10 mouse cellular contexts compared by ENCODE assay signal in genomic region chr6:5177967-5178891, GRCm38 (mm10). TPM values are rescaled to one million over a fixed set of nuclear protein-coding genes. Genes with fewer than 3 reads are reported as not detected.
DNase-seq lines count a peak whose midpoint lies in the region; ATAC-seq and TF ChIP-seq lines count a peak whose summit lies in the region.
"Had no signal": no experiment of that assay in that cellular context is flagged by ENCODE, and none has a peak within 500 bp of the region (broad histone marks: within the 10 kb centered on the region; RNA-seq: fewer than 3 reads in every experiment).

No protein-coding gene starts in this region.

- 60% methylated on average over 19 of the region's 19 CpGs for WGBS in heart, postnatal 0 days
- WGBS in heart, embryonic 10.5 days = 61% methylated on average over 19 of the region's 19 CpGs
- WGBS in forebrain, embryonic 11.5 days = 52% methylated on average over 19 of the region's 19 CpGs
- WGBS in midbrain, embryonic 10.5 days = 59% methylated on average over 19 of the region's 19 CpGs

- peak overlapping the region; percentile 30 for H3K4me2 ChIP-seq in heart, postnatal 0 days (ENCODE audit: low read depth, low read length)
- peak overlapping the region; percentile 15; the same call in 1 of the 2 replicates for H3K4me2 ChIP-seq in forebrain, embryonic 11.5 days (ENCODE audit: low read depth, low read length, severe bottlenecking)

- DNase-seq in heart, postnatal 0 days (ENCODE audit: low spot score) = no peak
- no peak for DNase-seq in heart, embryonic 10.5 days (ENCODE audit: low spot score)
- peak; percentile 35 for DNase-seq in Patski (ENCODE audit: low read depth, low spot score)
- DNase-seq in forebrain, embryonic 11.5 days (ENCODE audit: low spot score) = no peak
- DNase-seq in midbrain, embryonic 10.5 days (ENCODE audit: low spot score) = peak; percentile 18
- no peak for DNase-seq in thymus, postnatal 36 days
- DNase-seq: spleen, adult 18-20 months had no signal

- no peak for ATAC-seq in heart, postnatal 0 days (ENCODE audit: insufficient read depth, low read depth)
- ATAC-seq in Patski = peak; percentile 69
- ATAC-seq in forebrain, embryonic 11.5 days (replicated peaks; ENCODE audit: low FRiP score) = peak; percentile 63; the same call in 1 of the 2 replicates
- no peak for ATAC-seq in activated CD4-positive, CD25-positive, alpha-beta regulatory T cell, adult 4 months
- no peak for ATAC-seq in cerebellum, adult (ENCODE audit: insufficient number of reproducible peaks, low FRiP score, low TSS enrichment)

- POLR2A ChIA-PET in Patski (lab: Charles Lee) = no interaction called here

- no peak for TF ChIP-seq CTCF in heart, postnatal 0 days (IDR thresholded peaks at IDR 0.05; ENCODE audit: low read depth)
- TF ChIP-seq CTCF in Patski (IDR thresholded peaks at IDR 0.05) = no peak

- H3K9ac ChIP-seq in heart, postnatal 0 days (replicated peaks; ENCODE audit: low read depth, low read length) = no peak overlapping the region
- H3K9ac ChIP-seq in forebrain, embryonic 11.5 days (ENCODE audit: low read length) = 0 out of 2 replicates have a peak overlapping the region, but pooled peaks have one; percentile 7

- CTCF ChIA-PET in Patski (lab: Charles Lee) = interaction anchor here (0.8 to 1.9 kb wide), 3 partner anchors 15 to 27 kb away, joined by 3 to 5 read pairs (median 4); no protein-coding TSS in a partner anchor

- in situ Hi-C loops in Patski (cut with MboI; ENCODE audit: low pct_unique_long_range_greater_than_20kb) = no loop called here

- no peak for TF ChIP-seq EP300 in heart, postnatal 0 days (IDR thresholded peaks at IDR 0.05; ENCODE audit: low read depth)

- no peaks in the 10 kb centered on the region for H3K36me3 ChIP-seq in heart, postnatal 0 days (replicated peaks; ENCODE audit: control insufficient read depth, insufficient read depth, low read length)
- no peaks in the 10 kb centered on the region for H3K36me3 ChIP-seq in heart, embryonic 10.5 days
- H3K36me3 ChIP-seq in forebrain, embryonic 11.5 days (ENCODE audit: control insufficient read depth, insufficient read depth, low read length) = no peaks in the 10 kb centered on the region
- no peaks in the 10 kb centered on the region for H3K36me3 ChIP-seq in midbrain, embryonic 10.5 days
- H3K36me3 ChIP-seq: G1E had no signal

- peak overlapping the region; percentile 1; the same call in 1 of the 2 replicates for H3K4me3 ChIP-seq in heart, postnatal 0 days (ENCODE audit: low read depth, low read length)
- H3K4me3 ChIP-seq in heart, embryonic 10.5 days = no peak overlapping the region
- no peak overlapping the region for H3K4me3 ChIP-seq in forebrain, embryonic 11.5 days (ENCODE audit: low read depth, low read length)
- peak overlapping the region; percentile 32 for H3K4me3 ChIP-seq in midbrain, embryonic 10.5 days

- H3K27me3 ChIP-seq in heart, postnatal 0 days (ENCODE audit: control insufficient read depth, insufficient read depth, low read length) = no peaks in the 10 kb centered on the region
- H3K27me3 ChIP-seq in heart, embryonic 10.5 days (ENCODE audit: insufficient read depth, poor library complexity, severe bottlenecking) = no peaks in the 10 kb centered on the region
- no peaks in the 10 kb centered on the region for H3K27me3 ChIP-seq in Patski
- no peaks in the 10 kb centered on the region for H3K27me3 ChIP-seq in forebrain, embryonic 11.5 days (ENCODE audit: control insufficient read depth, insufficient read depth, low read length)
- no peaks in the 10 kb centered on the region for H3K27me3 ChIP-seq in midbrain, embryonic 10.5 days (ENCODE audit: low read depth, poor library complexity, severe bottlenecking)

- no peaks in the 10 kb centered on the region for H3K9me3 ChIP-seq in heart, postnatal 0 days (replicated peaks; ENCODE audit: control insufficient read depth, low read length)
- H3K9me3 ChIP-seq in heart, embryonic 10.5 days = no peaks in the 10 kb centered on the region
- no peaks in the 10 kb centered on the region for H3K9me3 ChIP-seq in forebrain, embryonic 11.5 days (ENCODE audit: control insufficient read depth, low read length)
- H3K9me3 ChIP-seq in midbrain, embryonic 10.5 days (replicated peaks) = no peaks in the 10 kb centered on the region
- H3K9me3 ChIP-seq: G1E had no signal

- H3K4me1 ChIP-seq in heart, postnatal 0 days (ENCODE audit: control insufficient read depth, insufficient read depth) = no peaks in the 10 kb centered on the region
- H3K4me1 ChIP-seq in heart, embryonic 10.5 days = no peaks in the 10 kb centered on the region
- no peaks in the 10 kb centered on the region; the same call in 1 of the 2 replicates for H3K4me1 ChIP-seq in forebrain, embryonic 11.5 days (replicated peaks; ENCODE audit: control insufficient read depth, insufficient read depth, low read length)
- peaks cover 9% of the 10 kb centered on the region for H3K4me1 ChIP-seq in midbrain, embryonic 10.5 days

- no peak overlapping the region for H3K27ac ChIP-seq in heart, postnatal 0 days (ENCODE audit: low read depth)
- no peak overlapping the region for H3K27ac ChIP-seq in heart, embryonic 10.5 days
- H3K27ac ChIP-seq in forebrain, embryonic 11.5 days (ENCODE audit: low read depth, low read length) = no peak overlapping the region
- 0 out of 2 replicates have a peak overlapping the region, but pooled peaks have one; percentile 9 for H3K27ac ChIP-seq in midbrain, embryonic 10.5 days (replicated peaks)

RNA-seq across cellular contexts. Expression of gene Pon1, which starts 15.5 kb away (rescaled TPM):
- total RNA-seq in heart, postnatal 0 days (2014; rRNA removed; ENCODE audit: low replicate concordance) = not detected in 2 replicates
- polyA plus RNA-seq in heart, postnatal 0 days (2015; fragmentation: Nextera tagmentation; extraction: Ambion mirVana) = 0.10 TPM in 1 of 2 replicates, not detected in the other
- polyA plus RNA-seq in heart, embryonic 10.5 days (2016; fragmentation: Nextera tagmentation; extraction: Ambion mirVana) = 0.21 TPM in 1 of 2 replicates, not detected in the other
- not detected for polyA plus RNA-seq in Patski (2021)
- polyA plus RNA-seq in forebrain, embryonic 11.5 days (2014; fragmentation: Nextera tagmentation; extraction: Ambion mirVana) = 0.21 TPM in 1 of 2 replicates, not detected in the other
- polyA plus RNA-seq in midbrain, embryonic 10.5 days (2016; fragmentation: Nextera tagmentation; extraction: Ambion mirVana) = not detected in 2 replicates
- polyA plus RNA-seq in activated CD4-positive, CD25-positive, alpha-beta regulatory T cell, adult 4 months (2017; shearing (Covaris generic)) = not detected
- polyA plus RNA-seq: G1E had no signal

Comparison
In these comparisons a context has a peak if more than half of its experiments do, and no peak if none do; other contexts are left out.
1. H3K4me3 ChIP-seq: peak in heart, postnatal 0 days (single experiment) and midbrain, embryonic 10.5 days (single experiment); none in heart, embryonic 10.5 days (single experiment) and forebrain, embryonic 11.5 days (single experiment).
2. ATAC-seq: peak in Patski (single experiment) and forebrain, embryonic 11.5 days (single experiment); none in heart, postnatal 0 days (single experiment), activated CD4-positive, CD25-positive, alpha-beta regulatory T cell, adult 4 months (single experiment) and cerebellum, adult (single experiment).
3. DNase-seq: peak in Patski (single experiment) and midbrain, embryonic 10.5 days (single experiment); none in heart, postnatal 0 days (single experiment), heart, embryonic 10.5 days (single experiment), forebrain, embryonic 11.5 days (single experiment) and thymus, postnatal 36 days (0 of 2).